Mouse (Mus musculus) Patski (cell line): Measurements from ENCODE around the gene Bhlhe40. TPM values are rescaled to one million over a fixed set of nuclear protein-coding genes. Genes with fewer than 3 reads are reported as not detected.

Experiments used
- ATAC-seq: fragments of 100-300 bp; one replicate; pipeline ENCODE4 v1.8.0; 2021
- CTCF ChIA-PET: fragments of 350-600 bp; sonication (Branson Sonifier 250); formaldehyde crosslinking; loops from one replicate; lab custom pipeline; 2022; ENCODE audit warnings: inconsistent platforms; lab: Charles Lee
- POLR2A ChIA-PET: fragments of 350-600 bp; sonication (Branson Sonifier 250); formaldehyde crosslinking; loops from one replicate; lab custom pipeline; 2022; ENCODE audit warnings: antibody characterized with exemption, inconsistent platforms; lab: Charles Lee
- DNase-seq: peaks from one replicate; pipeline ENCODE4 v3.0.0-alpha.2; 2011; ENCODE audit warnings: low read depth, low spot score
- H3K27me3 ChIP-seq: fragments of 371-371 bp; one replicate; pipeline ENCODE4 v1.5.1; 2021
- CTCF ChIP-seq: fragments of 100-300 bp; IDR thresholded peaks from one replicate; pipeline ENCODE4 v1.5.1; 2021
- in situ Hi-C: fragments of 300-500 bp; cut with MboI; formaldehyde crosslinking; loops from 3 replicates; pipeline ENCODE4 v1.11.1; 2018; ENCODE audit warnings: low pct_unique_long_range_greater_than_20kb, mixed read lengths
- polyA plus RNA-seq: library from polyadenylated mRNA; unstranded; gene quantifications from one replicate; pipeline ENCODE4 v1.2.3, GENCODE M21; 2021

Gene Bhlhe40
- polyA plus RNA-seq, 1 experiment from 2014 or later, result 132 TPM

DNA sequence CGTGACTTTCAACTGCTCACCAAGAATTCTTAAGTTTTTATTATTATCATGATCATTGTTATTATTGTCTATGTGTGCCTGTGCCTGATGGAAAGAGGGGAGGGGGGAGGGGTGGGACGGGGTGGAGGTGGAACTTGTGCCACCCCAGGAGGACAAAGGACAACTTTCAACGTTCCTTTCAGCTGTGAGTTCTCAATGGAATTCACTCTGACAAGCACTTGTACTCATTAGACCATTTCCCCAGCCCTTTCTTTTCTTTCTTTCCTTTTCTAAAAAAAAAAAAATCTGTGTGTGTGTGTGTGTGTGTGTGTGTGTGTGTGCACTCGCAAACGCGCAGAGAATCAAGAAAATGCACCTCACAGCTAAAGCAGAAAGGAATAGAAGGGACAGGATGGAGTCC lies 12.4 kb upstream of the Bhlhe40 start:
- POLR2A ChIA-PET, result no interaction called here
- DNase-seq (no peak), ATAC-seq (no peak)
- H3K27me3 ChIP-seq, result no peaks in the 10 kb centered on the region
- in situ Hi-C loops, result no loop called here
- no peak for TF ChIP-seq CTCF
- CTCF ChIA-PET, result interaction anchor here (0.7 kb wide), 1 partner anchor 150 kb away, joined by 3 read pairs; no protein-coding TSS in a partner anchor

DNA sequence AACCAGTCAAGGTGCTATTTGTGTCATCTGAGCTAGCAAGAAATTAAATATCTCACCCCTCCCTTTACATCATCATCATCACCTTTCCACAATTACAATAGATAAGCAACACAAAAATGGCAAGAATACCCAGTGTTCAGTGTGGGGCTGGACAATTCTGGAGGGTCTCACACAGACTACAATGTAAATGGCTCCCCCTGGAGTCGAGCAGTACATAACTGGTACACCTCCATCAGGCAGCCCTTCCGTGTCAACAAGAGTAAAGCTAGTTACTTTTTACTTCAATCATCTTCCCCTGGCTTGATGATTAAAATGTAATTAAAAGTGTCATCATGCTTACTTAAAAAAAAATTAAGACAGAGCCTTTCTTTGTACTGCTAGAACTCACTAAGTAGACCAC lies 4.6 kb upstream of the Bhlhe40 start:
- no peaks in the 10 kb centered on the region for H3K27me3 ChIP-seq
- CTCF ChIA-PET, result interaction anchor here (0.9 to 1.7 kb wide), 4 partner anchors 11 to 142 kb away, joined by 3 to 4 read pairs (median 4); no protein-coding TSS in a partner anchor
- POLR2A ChIA-PET, result no interaction called here
- DNase-seq, result no peak
- TF ChIP-seq CTCF, result no peak
- in situ Hi-C loops, result no loop called here
- ATAC-seq, result no peak

DNA sequence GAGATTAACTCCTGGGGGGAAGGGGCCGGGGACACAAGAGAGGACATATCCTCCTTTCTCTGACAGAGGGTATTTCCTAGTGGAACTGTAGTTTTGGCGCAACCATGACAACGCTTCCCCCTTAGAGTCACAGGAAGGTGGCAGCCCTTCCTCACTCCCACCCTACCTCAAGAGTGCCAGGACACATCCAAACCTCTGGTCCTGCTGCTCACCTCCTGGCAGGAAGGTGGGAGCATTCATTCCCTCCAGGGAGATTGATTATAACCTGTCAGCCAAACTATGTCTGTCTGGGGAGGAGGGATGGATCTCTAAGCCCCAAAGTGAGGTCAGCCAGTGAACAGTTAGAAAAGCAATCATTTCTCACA lies 2.4 kb upstream of the Bhlhe40 start:
- no peak for DNase-seq
- ChIA-PET CTCF (interaction anchor here (0.9 to 6.9 kb wide), 6 partner anchors 104 to 230 kb away, joined by 3 to 56 read pairs (median 3); no protein-coding TSS in a partner anchor), POLR2A (interaction anchor here (1.1 to 5.6 kb wide), 3 partner anchors 121 to 211 kb away, joined by 3 to 46 read pairs (median 7); no protein-coding TSS in a partner anchor)
- TF ChIP-seq CTCF, result no peak
- no peak for ATAC-seq
- in situ Hi-C loops, result no loop called here
- H3K27me3 ChIP-seq, result no peaks in the 10 kb centered on the region

GRCm38 (mm10) chr6:108658416-108659201 lies 1.8 kb upstream of the Bhlhe40 start:
- in situ Hi-C loops, result no loop called here
- POLR2A ChIA-PET, result interaction anchor here (0.7 to 5.6 kb wide), 6 partner anchors 121 to 212 kb away, joined by 3 to 46 read pairs (median 6); no protein-coding TSS in a partner anchor
- H3K27me3 ChIP-seq, result no peaks in the 10 kb centered on the region
- DNase-seq, result no peak
- no peak for ATAC-seq
- TF ChIP-seq CTCF, result no peak
- CTCF ChIA-PET, result interaction anchor here (0.9 to 6.9 kb wide), 7 partner anchors 105 to 230 kb away, joined by 3 to 56 read pairs (median 3); no protein-coding TSS in a partner anchor

DNA sequence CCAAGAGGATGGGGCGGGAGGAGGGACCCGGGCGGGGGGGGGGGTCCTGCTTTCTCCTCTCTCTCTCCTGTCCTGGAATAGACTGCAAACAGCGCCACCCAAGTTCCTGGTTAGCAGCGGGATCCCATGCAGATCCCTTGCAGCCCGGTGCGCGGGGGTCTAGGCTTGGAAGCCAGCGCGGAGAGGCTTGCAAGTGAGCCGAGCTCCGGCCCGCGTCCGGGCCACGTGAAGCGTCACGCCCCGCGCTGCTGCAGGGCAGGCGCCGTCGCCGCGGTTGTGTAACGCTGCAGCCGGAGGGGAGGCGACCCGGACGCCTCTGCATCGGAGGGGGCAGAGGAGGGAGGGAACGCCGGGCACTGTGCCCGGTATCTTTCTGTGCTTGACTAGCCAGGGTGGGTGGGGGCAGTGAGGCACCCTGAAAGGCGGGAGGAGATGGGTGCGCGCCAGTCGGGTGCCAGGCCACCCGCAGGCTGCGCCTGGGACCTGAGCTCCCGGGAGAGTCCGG lies 1.2 kb upstream of the Bhlhe40 start:
- H3K27me3 ChIP-seq, result no peaks in the 10 kb centered on the region
- in situ Hi-C loops, result no loop called here
- peak; percentile 91 for DNase-seq
- peak; percentile 56 for ATAC-seq
- ChIA-PET POLR2A (interaction anchor here (0.7 to 5.6 kb wide), 8 partner anchors 9 to 214 kb away, joined by 3 to 46 read pairs (median 6); no protein-coding TSS in a partner anchor), CTCF (interaction anchor here (1.0 to 6.9 kb wide), 6 partner anchors 50 to 212 kb away, joined by 3 to 56 read pairs (median 4); no protein-coding TSS in a partner anchor)
- TF ChIP-seq CTCF, result no peak

DNA sequence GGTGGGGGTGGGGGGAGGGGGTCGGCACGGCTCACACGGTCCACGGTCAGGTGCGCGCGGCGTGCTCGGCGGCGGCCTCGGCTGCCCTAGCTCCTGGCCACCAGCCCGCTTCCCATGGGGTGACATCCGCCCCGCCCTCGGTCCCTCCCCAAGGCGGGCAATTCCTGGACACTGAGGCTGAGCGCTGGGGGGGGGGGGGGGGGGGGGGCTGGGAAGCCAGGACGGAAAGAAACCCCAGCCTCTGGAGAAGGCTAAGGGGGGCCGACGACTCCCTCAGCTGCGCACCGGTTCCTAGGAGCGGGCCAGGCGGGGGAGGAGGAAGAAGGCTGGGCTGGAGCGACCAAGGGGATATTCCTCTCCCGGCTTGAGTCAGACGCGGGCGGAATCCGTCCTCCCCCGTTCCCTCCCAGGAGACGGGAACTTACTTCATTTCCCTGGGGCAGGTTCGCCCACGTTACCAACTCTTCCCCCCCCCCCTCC lies 663 bp upstream of the Bhlhe40 start:
- no peaks in the 10 kb centered on the region for H3K27me3 ChIP-seq
- in situ Hi-C loops, result loop anchor here (5.0 kb wide), 2 partner anchors 122 to 202 kb away; no protein-coding TSS in a partner anchor
- ChIA-PET POLR2A (interaction anchor here (0.6 to 5.6 kb wide), 9 partner anchors 9 to 214 kb away, joined by 3 to 46 read pairs (median 5); no protein-coding TSS in a partner anchor), CTCF (interaction anchor here (1.0 to 6.9 kb wide), 7 partner anchors 50 to 212 kb away, joined by 3 to 56 read pairs (median 4); no protein-coding TSS in a partner anchor)
- no peak for TF ChIP-seq CTCF
- ATAC-seq (peak; percentile 75), DNase-seq (no peak)

DNA sequence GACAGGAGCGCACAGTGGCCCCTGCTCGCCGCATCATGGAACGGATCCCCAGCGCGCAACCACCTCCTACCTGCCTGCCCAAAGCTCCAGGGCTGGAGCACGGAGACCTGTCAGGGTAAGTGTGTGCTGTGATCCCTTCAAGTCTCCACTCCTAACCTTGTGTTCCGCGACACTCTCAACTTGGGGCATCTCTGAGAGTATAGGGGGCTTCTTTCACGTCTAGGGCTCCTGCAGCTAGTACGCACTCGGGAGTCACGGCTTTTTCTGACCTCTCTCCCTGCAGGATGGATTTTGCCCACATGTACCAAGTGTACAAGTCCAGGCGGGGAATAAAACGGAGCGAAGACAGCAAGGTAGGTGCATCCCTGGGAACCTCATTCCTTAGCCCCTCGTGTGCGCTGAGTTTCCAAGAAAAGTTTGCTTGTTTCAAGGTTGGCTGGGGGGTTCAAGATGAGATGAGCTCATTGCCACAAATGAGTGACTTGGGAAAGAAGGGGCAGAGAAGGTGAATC lies 505 bp downstream of the Bhlhe40 start:
- no peak for ATAC-seq
- no peak for DNase-seq
- POLR2A ChIA-PET, result interaction anchor here (0.7 to 5.6 kb wide), 16 partner anchors 41 to 235 kb away, joined by 3 to 46 read pairs (median 4); no protein-coding TSS in a partner anchor
- CTCF ChIA-PET, result interaction anchor here (0.6 to 6.9 kb wide), 26 partner anchors 11 to 244 kb away, joined by 3 to 56 read pairs (median 4); no protein-coding TSS in a partner anchor
- in situ Hi-C loops, result loop anchor here (5.0 kb wide), 2 partner anchors 124 to 204 kb away; no protein-coding TSS in a partner anchor
- no peak for TF ChIP-seq CTCF
- no peaks in the 10 kb centered on the region for H3K27me3 ChIP-seq

DNA sequence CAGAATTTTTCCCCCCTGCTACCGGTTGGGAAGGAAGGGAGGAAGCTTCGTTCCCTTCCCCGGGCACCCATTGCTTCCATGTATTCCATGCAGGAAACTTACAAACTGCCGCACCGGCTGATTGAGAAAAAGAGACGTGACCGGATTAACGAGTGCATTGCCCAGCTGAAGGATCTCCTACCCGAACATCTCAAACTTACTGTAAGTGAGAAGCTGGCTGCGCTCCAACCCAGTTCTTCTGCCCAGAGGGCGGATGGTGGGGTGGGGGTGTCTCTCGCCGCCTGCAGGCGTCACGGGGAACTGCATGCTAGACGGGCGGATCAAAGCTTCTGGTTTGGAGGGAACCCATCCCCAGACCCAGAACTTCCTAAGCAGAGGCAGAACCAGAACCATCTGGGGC lies 983 bp downstream of the Bhlhe40 start:
- in situ Hi-C loops, result loop anchor here (5.0 kb wide), 2 partner anchors 124 to 204 kb away; no protein-coding TSS in a partner anchor
- CTCF ChIA-PET, result interaction anchor here (0.8 to 6.9 kb wide), 30 partner anchors 10 to 244 kb away, joined by 3 to 56 read pairs (median 4); no protein-coding TSS in a partner anchor
- no peak for TF ChIP-seq CTCF
- POLR2A ChIA-PET, result interaction anchor here (0.8 to 5.6 kb wide), 11 partner anchors 44 to 235 kb away, joined by 3 to 46 read pairs (median 4); no protein-coding TSS in a partner anchor
- DNase-seq (no peak), ATAC-seq (no peak)
- no peaks in the 10 kb centered on the region for H3K27me3 ChIP-seq

DNA sequence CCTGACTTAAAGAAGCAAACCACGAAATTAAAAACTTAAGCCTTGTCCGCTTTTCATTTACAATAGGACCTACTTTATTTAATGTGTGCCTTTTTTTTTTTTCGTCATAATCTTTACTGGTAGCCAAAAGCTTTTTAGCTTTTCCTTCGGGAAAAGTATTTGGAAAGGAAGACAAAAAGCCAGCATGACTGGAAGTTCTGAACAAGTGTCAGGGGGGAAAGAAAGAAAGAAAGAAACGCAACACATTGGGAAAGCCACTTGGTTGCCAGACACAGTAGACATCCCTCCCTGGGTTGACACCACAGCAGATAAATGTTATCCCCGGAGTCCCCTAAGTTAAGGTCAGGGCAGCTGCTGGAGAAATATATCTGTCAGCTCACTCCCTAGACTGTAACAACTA lies 1.5 kb downstream of the Bhlhe40 start:
- in situ Hi-C loops, result loop anchor here (5.0 kb wide), 2 partner anchors 125 to 205 kb away; no protein-coding TSS in a partner anchor
- ATAC-seq, result no peak

More for the DNA sequence above, 1.5 kb downstream of the Bhlhe40 start:
- CTCF ChIA-PET, result interaction anchor here (0.8 to 6.9 kb wide), 26 partner anchors 10 to 244 kb away, joined by 3 to 56 read pairs (median 4); no protein-coding TSS in a partner anchor
- DNase-seq, result no peak
- TF ChIP-seq CTCF, result no peak
- POLR2A ChIA-PET, result interaction anchor here (0.7 to 5.6 kb wide), 10 partner anchors 44 to 236 kb away, joined by 3 to 46 read pairs (median 4); no protein-coding TSS in a partner anchor
- H3K27me3 ChIP-seq, result no peaks in the 10 kb centered on the region
